Mouse (Mus musculus): Measurements from ENCODE around the gene Gli2.

Gene Gli2

DNA sequence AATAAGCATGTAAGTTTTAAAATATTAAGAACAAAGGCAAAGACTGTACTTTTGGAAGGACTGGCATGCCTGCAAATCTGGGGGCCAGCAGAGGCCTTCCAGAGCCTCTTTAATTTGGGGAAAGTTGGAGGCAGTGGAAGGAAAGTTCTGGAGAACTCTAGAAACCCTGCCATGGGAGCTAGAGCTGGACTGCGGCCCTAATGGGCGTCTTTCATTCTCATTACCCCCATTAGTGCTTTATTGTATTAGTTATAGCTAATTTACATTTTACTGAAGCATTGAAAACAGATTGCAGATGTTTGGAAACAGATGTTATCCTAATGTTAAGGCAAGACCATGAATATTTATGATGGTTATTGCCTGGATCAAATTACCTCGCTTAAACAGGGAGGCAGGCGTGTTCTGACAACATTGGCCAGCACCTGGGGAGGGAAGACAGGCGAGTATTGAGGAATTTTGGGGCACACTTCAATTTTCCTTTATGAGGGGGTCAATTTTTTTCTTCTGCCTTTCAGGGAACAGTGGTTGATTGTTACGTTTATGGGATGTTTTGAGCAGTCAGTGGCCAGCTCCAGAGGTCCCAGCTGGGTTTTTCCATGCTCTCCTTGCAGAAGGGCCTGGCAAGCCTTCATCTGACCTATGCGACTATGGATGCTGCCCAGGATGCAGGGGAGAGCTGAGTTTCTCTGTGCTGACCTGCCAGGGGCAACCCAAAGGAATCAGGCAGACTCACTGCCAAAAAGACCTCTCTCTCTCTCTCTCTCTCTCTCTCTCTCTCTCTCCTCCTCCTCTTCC lies 253.9 kb downstream of the Gli2 start:
- no peak for DNase-seq (ENCODE audit: low spot score in 2 of 2)

DNA sequence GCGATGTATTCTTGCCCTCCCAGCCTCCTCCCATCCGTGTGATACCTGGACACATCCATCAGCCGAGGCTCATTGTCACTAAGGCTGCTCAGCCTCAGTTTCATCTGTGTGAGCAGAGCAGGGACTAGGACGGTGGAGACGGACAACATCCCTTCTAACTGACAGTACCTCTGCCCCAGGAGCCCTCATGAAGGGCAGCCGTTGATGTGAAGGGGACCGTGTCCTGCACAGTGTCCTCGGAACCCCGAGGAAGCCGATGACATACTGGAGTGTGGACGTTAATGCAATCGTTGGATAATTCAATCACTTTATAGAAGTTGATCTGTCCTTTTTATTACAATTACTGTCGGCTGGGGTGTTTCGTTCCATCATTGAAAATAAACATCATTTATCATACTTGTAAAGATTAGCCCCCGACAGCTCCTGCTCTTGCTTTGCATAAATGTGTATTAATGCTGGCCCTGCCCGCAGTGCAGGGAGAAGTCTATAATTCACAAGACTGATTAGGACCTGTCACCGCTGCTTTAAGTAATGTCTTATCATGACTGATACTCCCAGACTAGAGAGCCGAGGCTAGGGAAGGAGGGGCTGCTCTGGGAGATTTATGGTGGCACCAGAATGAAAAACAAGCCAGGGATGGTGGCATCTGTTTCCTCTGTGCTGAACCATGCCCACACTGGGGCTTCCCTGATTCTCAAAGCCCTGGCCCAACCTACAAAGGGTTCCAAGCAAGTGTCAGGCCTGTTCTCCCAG lies 257.8 kb downstream of the Gli2 start:
- no peak for DNase-seq (ENCODE audit: low spot score in 2 of 2)

GRCm38 (mm10) chr1:118789871-118790270 lies 263.5 kb downstream of the Gli2 start:
- DNase-seq (ENCODE audit: low spot score in 2 of 2): no peak

GRCm38 (mm10) chr1:118789468-118789867 lies 264.0 kb downstream of the Gli2 start:
- DNase-seq (ENCODE audit: low spot score in 2 of 2): no peak

GRCm38 (mm10) chr1:118788813-118789212 lies 264.6 kb downstream of the Gli2 start:
- DNase-seq (ENCODE audit: low spot score in 2 of 2): no peak

- no peak for DNase-seq (ENCODE audit: low spot score in 2 of 2)
These were observed 265.9 kb downstream of the Gli2 start for GRCm38 (mm10) chr1:118787486-118787885.

All from left cerebral cortex, adult 9 months (tissue).